Mouse (Mus musculus): ENCODE measurements around the gene Zfp938.

The Zfp938 gene

GRCm38 (mm10) chr10:82240742-82241400, at the start of gene Zfp938:
Gene Zfp938 (minus strand): TSS chr10:82241280.
- DNase-seq (ENCODE audit: low spot score in 2 of 2), result peak; percentile 82 to 89

GRCm38 (mm10) chr10:82257331-82257730, 16.3 kb upstream of the Zfp938 start:
- no peak for DNase-seq (ENCODE audit: low spot score in 2 of 2)

DNA sequence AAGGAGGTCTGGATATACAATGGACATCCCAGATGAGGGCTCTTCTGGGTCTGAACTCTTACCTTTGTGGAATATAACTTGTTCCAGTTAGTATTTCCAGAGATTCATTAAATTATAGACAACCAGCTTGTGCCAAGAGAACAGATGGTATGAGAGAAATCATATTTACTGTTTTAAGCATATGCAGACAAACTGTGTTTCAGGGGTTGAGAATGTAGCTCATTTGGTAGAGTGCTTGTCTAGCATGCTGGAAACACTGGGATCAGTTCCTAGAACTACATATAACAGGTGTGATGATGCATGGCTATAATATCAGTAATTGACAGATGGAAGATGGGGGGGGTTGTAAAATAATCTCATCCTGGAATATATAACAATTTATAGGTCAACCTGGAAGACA, 3.9 kb upstream of the Zfp938 start:
- DNase-seq (ENCODE audit: low spot score in 2 of 2), result no peak

DNA sequence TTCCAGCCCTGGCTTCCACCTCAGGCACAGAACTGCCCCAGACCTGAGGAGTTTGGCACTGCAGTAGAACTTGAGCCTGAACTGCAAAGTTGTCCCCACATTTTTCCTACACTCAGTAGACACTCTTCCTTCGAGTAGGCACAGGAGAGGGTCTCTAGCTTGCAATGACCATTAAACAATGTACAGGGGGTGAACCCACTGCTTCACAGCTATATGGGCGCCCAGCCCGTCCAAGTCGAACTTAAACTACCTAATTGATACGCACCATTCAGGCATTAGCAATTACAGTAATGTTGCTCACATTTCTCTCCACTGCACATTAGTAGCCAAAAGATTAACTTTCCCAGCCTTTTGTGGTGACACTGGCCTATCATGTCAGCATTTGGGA, 315 bp upstream of the Zfp938 start:
- no peak for DNase-seq (ENCODE audit: low spot score in 2 of 2)

DNA sequence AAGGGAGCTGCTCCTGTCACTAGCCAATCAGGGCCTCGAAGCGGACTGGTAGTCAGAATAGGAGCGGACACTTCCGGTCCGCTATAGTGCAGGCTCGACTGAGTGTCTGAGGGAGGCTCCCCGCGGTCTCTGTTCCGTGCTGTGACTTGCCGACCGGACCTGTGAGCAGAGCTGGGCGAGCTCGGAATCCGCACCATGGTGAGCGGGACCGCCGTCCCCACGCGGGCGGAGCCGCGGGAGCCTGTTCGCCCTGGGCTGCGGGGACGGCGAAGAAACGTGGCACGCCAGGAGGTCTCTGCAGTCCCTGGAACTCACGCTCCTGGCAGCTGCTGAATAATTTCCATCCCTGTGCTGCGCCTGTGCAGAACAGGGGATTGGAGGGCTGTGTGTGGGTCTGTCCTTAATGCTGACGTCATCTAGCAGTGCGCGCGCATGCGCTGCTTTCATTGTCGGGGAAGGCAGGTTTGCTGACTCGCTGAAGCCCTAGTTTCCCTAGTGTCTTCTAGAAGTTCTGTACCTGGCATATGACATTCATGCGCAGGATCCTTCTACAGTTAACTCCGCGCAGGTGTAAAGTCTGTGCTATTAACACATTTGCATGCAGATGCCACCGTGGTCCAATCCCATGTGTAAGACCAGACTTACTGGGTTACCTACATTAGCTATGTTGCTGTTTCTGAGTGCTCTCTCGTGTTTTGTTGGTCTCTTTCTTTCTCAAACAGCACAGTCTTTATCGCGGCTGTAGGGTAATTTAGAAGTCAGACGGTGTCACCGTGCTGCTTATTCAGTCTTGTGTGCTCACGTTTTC, 62.6 kb downstream of the Zfp938 start:
- DNase-seq (ENCODE audit: low spot score in 2 of 2), result peak; percentile 86 to 88

All from right cerebral cortex, adult 2 months (tissue).